In genomic region chr12:89377687-89378086, GRCm38 (mm10) we compare ENCODE assay signal across 9 mouse cellular contexts.
"Had no signal": no experiment of that assay in that cellular context is flagged by ENCODE, and none has a peak within 500 bp of the region (broad histone marks: within the 10 kb centered on the region; RNA-seq: fewer than 3 reads in every experiment).

No protein-coding gene starts in this region.

- H3K9ac ChIP-seq: limb, embryonic 13.5 days; liver, embryonic 14.5 days; neural tube, embryonic 12.5 days had no signal

- DNase-seq: kidney, adult 8-10 months; kidney, postnatal 36 days; lung, adult 18-20 months; thymus, postnatal 36 days had no signal

- H3K9me3 ChIP-seq: limb, embryonic 13.5 days; neural tube, embryonic 12.5 days had no signal

- H3K4me2 ChIP-seq: limb, embryonic 13.5 days; neural tube, embryonic 12.5 days had no signal

- ATAC-seq: intestine, postnatal 0 days had no signal

- H3K4me1 ChIP-seq: limb, embryonic 13.5 days; neural tube, embryonic 12.5 days had no signal

- H3K4me3 ChIP-seq: limb, embryonic 13.5 days; myocyte; neural tube, embryonic 12.5 days had no signal

- H3K27me3 ChIP-seq: limb, embryonic 13.5 days; neural tube, embryonic 12.5 days had no signal

- H3K27ac ChIP-seq: limb, embryonic 13.5 days; liver, embryonic 14.5 days; neural tube, embryonic 12.5 days had no signal

- H3K36me3 ChIP-seq: limb, embryonic 13.5 days; neural tube, embryonic 12.5 days had no signal
